Mouse (Mus musculus) bone marrow, adult 2 months (tissue): ENCODE results near the gene Olfr288. TPM values are rescaled to one million over a fixed set of nuclear protein-coding genes. Genes with fewer than 3 reads are reported as not detected.

Experiments
- H3K27ac ChIP-seq: fragments of 200-500 bp; 2 replicates; pipeline ENCODE4 v1.5.1; 2012; ENCODE audit warnings: low read depth, mild to moderate bottlenecking, control low read depth, inconsistent platforms, low read length; ENCODE audit not compliant: control insufficient read depth, poor library complexity, insufficient read depth
- H3K4me1 ChIP-seq: fragments of 200-500 bp; 2 replicates; pipeline ENCODE4 v1.6.1; 2011; ENCODE audit warnings: low read length; ENCODE audit not compliant: control insufficient read depth, insufficient read depth
- H3K4me3 ChIP-seq: fragments of 200-500 bp; replicated peaks from 2 replicates; pipeline ENCODE3; 2011; ENCODE audit warnings: mild to moderate bottlenecking, low read depth, low read length, control low read depth; ENCODE audit not compliant: control insufficient read depth
- CTCF ChIP-seq: fragments of 200-500 bp; IDR thresholded peaks from 2 replicates; pipeline ENCODE4 v1.5.1; 2011; ENCODE audit warnings: low read length, control low read depth; ENCODE audit not compliant: control insufficient read depth, insufficient read depth
- POLR2A ChIP-seq: fragments of 200-500 bp; IDR thresholded peaks from 2 replicates; pipeline ENCODE4 v1.6.1; 2011; ENCODE audit warnings: low read depth, mild to moderate bottlenecking, control low read depth, low read length, borderline replicate concordance; ENCODE audit not compliant: control insufficient read depth
- WGBS: fragments of 180-500 bp; shearing (Covaris S2); methylation state at CpG from one replicate; pipeline ENCODE4 v1.1.7; 2018; 5-methylcytosine and 5-hydroxymethylcytosine counted together
- polyA plus RNA-seq: library from polyadenylated mRNA; stranded (reverse); fragments of >200 nt; gene quantifications from 2 replicates; pipeline ENCODE4 v1.2.4, GENCODE M21; 2011; ENCODE audit warnings: low replicate concordance; ENCODE audit not compliant: missing spikeins, insufficient read depth, insufficient read length

Gene Olfr288
- polyA plus RNA-seq, 1 experiment, result not detected

- Histone ChIP-seq H3K4me3 (peak overlapping the region; percentile 4), H3K4me1 (peaks cover 2% of the 10 kb centered on the region; the same call in 1 of the 2 replicates), H3K27ac (no peak overlapping the region)
- WGBS, result 48% methylated on average over 19 of the region's 19 CpGs
- no peak for TF ChIP-seq POLR2A
- no peak for TF ChIP-seq CTCF
Observed at GRCm38 (mm10) chr15:98161026-98161805, 34.1 kb downstream of the Olfr288 start.

GRCm38 (mm10) chr15:98157253-98157652 is 38.1 kb downstream of the Olfr288 start:
- Histone ChIP-seq H3K4me1 (peaks cover 2% of the 10 kb centered on the region; the same call in 1 of the 2 replicates), H3K4me3 (no peak overlapping the region), H3K27ac (no peak overlapping the region)
- 58% methylated on average over 1 of the region's 1 CpGs for WGBS
- TF ChIP-seq CTCF (no peak), POLR2A (no peak)

- H3K4me3 ChIP-seq, result no peak overlapping the region
- no peaks in the 10 kb centered on the region; the same call in 1 of the 2 replicates for H3K4me1 ChIP-seq
- WGBS, result 61% methylated on average over 4 of the region's 4 CpGs
- TF ChIP-seq CTCF (no peak), POLR2A (no peak)
- H3K27ac ChIP-seq, result no peak overlapping the region
Observed at GRCm38 (mm10) chr15:98155944-98156343, 39.4 kb downstream of the Olfr288 start.

GRCm38 (mm10) chr15:98155272-98155671 is 40.1 kb downstream of the Olfr288 start:
- TF ChIP-seq CTCF (no peak), POLR2A (no peak)
- Histone ChIP-seq H3K27ac (no peak overlapping the region), H3K4me1 (no peaks in the 10 kb centered on the region), H3K4me3 (no peak overlapping the region)
- WGBS, result 90% methylated on average over 5 of the region's 5 CpGs

- WGBS, result 78% methylated on average over 3 of the region's 3 CpGs
Observed at GRCm38 (mm10) chr15:98154631-98155030, 40.7 kb downstream of the Olfr288 start.

GRCm38 (mm10) chr15:98154146-98154545 is 41.2 kb downstream of the Olfr288 start:
- no peaks in the 10 kb centered on the region for H3K4me1 ChIP-seq
- TF ChIP-seq POLR2A (no peak), CTCF (no peak)
- WGBS, result 55% methylated on average over 4 of the region's 4 CpGs
- H3K4me3 ChIP-seq, result no peak overlapping the region
- no peak overlapping the region for H3K27ac ChIP-seq

More at GRCm38 (mm10) chr15:98154631-98155030, 40.7 kb downstream of the Olfr288 start:
- TF ChIP-seq CTCF (no peak), POLR2A (no peak)
- Histone ChIP-seq H3K27ac (no peak overlapping the region), H3K4me3 (no peak overlapping the region), H3K4me1 (no peaks in the 10 kb centered on the region)

GRCm38 (mm10) chr15:98153625-98154024 is 41.7 kb downstream of the Olfr288 start:
- H3K4me1 ChIP-seq, result no peaks in the 10 kb centered on the region
- WGBS, result 35% methylated on average over 3 of the region's 3 CpGs
- no peak overlapping the region for H3K4me3 ChIP-seq
- TF ChIP-seq CTCF (no peak), POLR2A (no peak)
- no peak overlapping the region for H3K27ac ChIP-seq

- no peak for TF ChIP-seq POLR2A
- no peak for TF ChIP-seq CTCF
- Histone ChIP-seq H3K4me3 (no peak overlapping the region), H3K4me1 (no peaks in the 10 kb centered on the region), H3K27ac (no peak overlapping the region)
- WGBS, result 80% methylated on average over 7 of the region's 7 CpGs
Observed at GRCm38 (mm10) chr15:98152916-98153315, 42.4 kb downstream of the Olfr288 start.
